Mouse (Mus musculus) hindbrain, embryonic 10.5 days (tissue): ENCODE data around the gene Kazald1. TPM values are rescaled to one million over a fixed set of nuclear protein-coding genes. Genes with fewer than 3 reads are reported as not detected.
A peak's percentile ranks its signal among the peaks of the same experiment; 100 is the strongest.
"Not testable (repeated sequence)": the region's sequence is repeated elsewhere in the genome, so short reads cannot be mapped to it uniquely, and the experiment has no call there.

Source experiments
- DNase-seq: peaks from one replicate; pipeline ENCODE4 v3.0.0-alpha.2; 2017; ENCODE audit warnings: low spot score
- H3K27ac ChIP-seq: fragments of 300-500 bp; sonication (generic); 2 replicates; pipeline ENCODE4 v1.5.1; 2016; ENCODE audit warnings: mild to moderate bottlenecking, moderate library complexity
- H3K27me3 ChIP-seq: fragments of 300-500 bp; sonication (generic); 2 replicates; pipeline ENCODE4 v1.6.1; 2016; ENCODE audit warnings: mild to moderate bottlenecking; ENCODE audit not compliant: poor library complexity, insufficient read depth, severe bottlenecking
- H3K36me3 ChIP-seq: fragments of 300-500 bp; sonication (generic); 2 replicates; pipeline ENCODE4 v1.6.1; 2016; ENCODE audit warnings: mild to moderate bottlenecking, moderate library complexity
- H3K4me1 ChIP-seq: fragments of 300-500 bp; sonication (generic); replicated peaks from 2 replicates; pipeline ENCODE4 v1.6.1; 2016; ENCODE audit warnings: mild to moderate bottlenecking
- H3K4me3 ChIP-seq: fragments of 300-500 bp; sonication (generic); 2 replicates; pipeline ENCODE4 v1.5.1; 2016; ENCODE audit warnings: mild to moderate bottlenecking, moderate library complexity
- H3K9me3 ChIP-seq: fragments of 300-500 bp; sonication (generic); 2 replicates; pipeline ENCODE4 v1.6.1; 2016; ENCODE audit warnings: mild to moderate bottlenecking, moderate library complexity
- WGBS: fragments of 180-500 bp; shearing (Covaris S2); methylation state at CpG from one replicate; pipeline ENCODE4 v1.1.7; 2016; 5-methylcytosine and 5-hydroxymethylcytosine counted together
- polyA plus RNA-seq: library from polyadenylated mRNA; unstranded; fragments of >200 nt; fragmentation: Nextera tagmentation; extraction: Ambion mirVana; gene quantifications from 2 replicates; pipeline ENCODE4 v1.2.1, GENCODE M21; 2016

The Kazald1 gene
- polyA plus RNA-seq, 1 experiment from 2014 or later = 8.9 TPM

- DNase-seq, H3K36me3 ChIP-seq, H3K27ac ChIP-seq, H3K9me3 ChIP-seq, H3K4me3 ChIP-seq: not testable (repeated sequence)
- H3K27me3 ChIP-seq = peaks cover 69% of the 10 kb centered on the region
- peaks cover 40% of the 10 kb centered on the region for H3K4me1 ChIP-seq
- 92% methylated on average over 7 of the region's 7 CpGs for WGBS
Measured at GRCm38 (mm10) chr19:45038198-45038597, 36.8 kb upstream of the Kazald1 start.

GRCm38 (mm10) chr19:45040214-45040613 is 34.8 kb upstream of the Kazald1 start:
- H3K27me3 ChIP-seq = peaks cover 89% of the 10 kb centered on the region
- 52% methylated on average over 13 of the region's 13 CpGs for WGBS
- no peak for DNase-seq
- no peak overlapping the region for H3K4me3 ChIP-seq
- H3K36me3 ChIP-seq = no peaks in the 10 kb centered on the region
- no peaks in the 10 kb centered on the region for H3K9me3 ChIP-seq
- H3K27ac ChIP-seq = no peak overlapping the region
- peaks cover 46% of the 10 kb centered on the region for H3K4me1 ChIP-seq

- Histone ChIP-seq H3K4me1 (peaks cover 60% of the 10 kb centered on the region), H3K27me3 (peaks cover 92% of the 10 kb centered on the region), H3K4me3 (no peak overlapping the region), H3K27ac (no peak overlapping the region), H3K36me3 (no peaks in the 10 kb centered on the region), H3K9me3 (no peaks in the 10 kb centered on the region)
- no peak for DNase-seq
- WGBS = 66% methylated on average over 11 of the region's 11 CpGs
Measured at GRCm38 (mm10) chr19:45044389-45044927, 30.6 kb upstream of the Kazald1 start.

GRCm38 (mm10) chr19:45045236-45045635 is 29.8 kb upstream of the Kazald1 start:
- Histone ChIP-seq H3K27me3 (peaks cover 92% of the 10 kb centered on the region), H3K4me1 (peaks cover 54% of the 10 kb centered on the region), H3K27ac (no peak overlapping the region), H3K4me3 (no peak overlapping the region), H3K9me3 (no peaks in the 10 kb centered on the region), H3K36me3 (no peaks in the 10 kb centered on the region)
- no peak for DNase-seq
- 47% methylated on average over 15 of the region's 15 CpGs for WGBS

- H3K4me1 ChIP-seq = peaks cover 53% of the 10 kb centered on the region
- peak within 1 kb of the TSS; percentile 86 for H3K27ac ChIP-seq
- H3K9me3 ChIP-seq = no peaks in the 10 kb centered on the region
- no peak for DNase-seq
- H3K27me3 ChIP-seq = peaks cover 92% of the 10 kb centered on the region
- H3K4me3 ChIP-seq = peak within 1 kb of the TSS; percentile 61
- 75% methylated on average over 5 of the region's 5 CpGs for WGBS
- no peaks in the 10 kb centered on the region for H3K36me3 ChIP-seq
Measured at GRCm38 (mm10) chr19:45045651-45046050, 29.4 kb upstream of the Kazald1 start, which contains the start of gene Pdzd7. Pdzd7 (minus strand) TSS chr19:45045717.

GRCm38 (mm10) chr19:45046523-45047321 is 28.3 kb upstream of the Kazald1 start:
- WGBS = 2% methylated on average over 34 of the region's 34 CpGs
- no peaks in the 10 kb centered on the region for H3K9me3 ChIP-seq

GRCm38 (mm10) chr19:45047417-45047934 is 27.6 kb upstream of the Kazald1 start, which contains the start of gene Sfxn3:
Sfxn3 (plus strand) TSS chr19:45047503.
- Histone ChIP-seq H3K27ac (peak within 1 kb of the TSS; percentile 86), H3K9me3 (no peaks in the 10 kb centered on the region), H3K36me3 (peaks cover 5% of the 10 kb centered on the region; the same call in 1 of the 2 replicates), H3K27me3 (peaks cover 75% of the 10 kb centered on the region), H3K4me3 (peak within 1 kb of the TSS; percentile 61), H3K4me1 (peaks cover 41% of the 10 kb centered on the region)
- WGBS = under 1% methylated on average over 26 of the region's 26 CpGs
- peak; percentile 80 for DNase-seq

More at GRCm38 (mm10) chr19:45046523-45047321, 28.3 kb upstream of the Kazald1 start:
- Histone ChIP-seq H3K4me1 (peaks cover 43% of the 10 kb centered on the region), H3K4me3 (peak overlapping the region; percentile 61), H3K36me3 (no peaks in the 10 kb centered on the region), H3K27me3 (peaks cover 83% of the 10 kb centered on the region), H3K27ac (peak overlapping the region; percentile 86)
- DNase-seq = peak; percentile 62

GRCm38 (mm10) chr19:45047935-45048643 is 27.0 kb upstream of the Kazald1 start:
- WGBS = 62% methylated on average over 11 of the region's 11 CpGs
- Histone ChIP-seq H3K4me1 (peaks cover 41% of the 10 kb centered on the region), H3K27ac (peak overlapping the region; percentile 86), H3K4me3 (peak overlapping the region; percentile 61), H3K9me3 (no peaks in the 10 kb centered on the region), H3K36me3 (peaks cover 10% of the 10 kb centered on the region; the same call in 1 of the 2 replicates), H3K27me3 (peaks cover 70% of the 10 kb centered on the region)
- DNase-seq = no peak

GRCm38 (mm10) chr19:45048644-45049365 is 26.2 kb upstream of the Kazald1 start:
- 86% methylated on average over 12 of the region's 12 CpGs for WGBS

GRCm38 (mm10) chr19:45049523-45049922 is 25.5 kb upstream of the Kazald1 start:
- H3K4me1 ChIP-seq = peaks cover 43% of the 10 kb centered on the region
- no peak for DNase-seq
- 81% methylated on average over 9 of the region's 9 CpGs for whole genome bisulfite sequencing
- H3K4me3 ChIP-seq = no peak overlapping the region
- H3K27ac ChIP-seq = no peak overlapping the region
- H3K36me3 ChIP-seq = peaks cover 18% of the 10 kb centered on the region; the same call in 1 of the 2 replicates
- H3K9me3 ChIP-seq = no peaks in the 10 kb centered on the region
- peaks cover 59% of the 10 kb centered on the region for H3K27me3 ChIP-seq

More at GRCm38 (mm10) chr19:45048644-45049365, 26.2 kb upstream of the Kazald1 start:
- peak overlapping the region; percentile 86; the same call in 1 of the 2 replicates for H3K27ac ChIP-seq
- H3K27me3 ChIP-seq = peaks cover 63% of the 10 kb centered on the region
- peaks cover 14% of the 10 kb centered on the region; the same call in 1 of the 2 replicates for H3K36me3 ChIP-seq
- no peak for DNase-seq
- H3K9me3 ChIP-seq = no peaks in the 10 kb centered on the region
- H3K4me1 ChIP-seq = peaks cover 41% of the 10 kb centered on the region
- peak overlapping the region; percentile 61; the same call in 1 of the 2 replicates for H3K4me3 ChIP-seq

- H3K36me3 ChIP-seq = peaks cover 18% of the 10 kb centered on the region; the same call in 1 of the 2 replicates
- no peaks in the 10 kb centered on the region for H3K9me3 ChIP-seq
- H3K4me3 ChIP-seq = no peak overlapping the region
- 89% methylated on average over 8 of the region's 8 CpGs for WGBS
- H3K4me1 ChIP-seq = peaks cover 27% of the 10 kb centered on the region
- DNase-seq = no peak
- peaks cover 30% of the 10 kb centered on the region for H3K27me3 ChIP-seq
- H3K27ac ChIP-seq = no peak overlapping the region
Measured at GRCm38 (mm10) chr19:45053451-45053850, 21.6 kb upstream of the Kazald1 start.
